Mouse (Mus musculus) erythroblast, embryonic 14.5 days (primary cell): ENCODE measurements around the gene Smim24. TPM values are rescaled to one million over a fixed set of nuclear protein-coding genes. Genes with fewer than 3 reads are reported as not detected.

Experiments
- H3K27me3 ChIP-seq: 2 replicates; pipeline ENCODE4 v1.6.1; 2012; ENCODE audit warnings: inconsistent platforms; ENCODE audit not compliant: control insufficient read depth
- H3K36me3 ChIP-seq: 2 replicates; pipeline ENCODE4 v1.6.1; 2012; ENCODE audit warnings: mild to moderate bottlenecking, inconsistent platforms; ENCODE audit not compliant: control insufficient read depth
- H3K4me1 ChIP-seq: 2 replicates; pipeline ENCODE4 v1.6.1; 2012; ENCODE audit warnings: inconsistent platforms; ENCODE audit not compliant: control insufficient read depth
- H3K4me3 ChIP-seq: replicated peaks from 2 replicates; pipeline ENCODE3; 2012; ENCODE audit warnings: moderate library complexity, mild to moderate bottlenecking, inconsistent platforms
- H3K9me3 ChIP-seq: 2 replicates; pipeline ENCODE4 v1.6.1; 2012; ENCODE audit warnings: low read length, inconsistent platforms, mixed read lengths; ENCODE audit not compliant: control insufficient read depth
- GATA1 ChIP-seq: IDR thresholded peaks from 2 replicates; pipeline ENCODE4 v1.6.1; 2012; ENCODE audit warnings: low read length, inconsistent platforms, mixed read lengths
- TAL1 ChIP-seq: IDR thresholded peaks from 3 replicates; pipeline ENCODE4 v1.6.1; 2012; ENCODE audit warnings: low read length, inconsistent platforms, mixed read lengths
- polyA plus RNA-seq: library from polyadenylated mRNA; stranded (reverse); fragments of >175 nt; gene quantifications from 2 replicates; pipeline ENCODE4 v1.2.3, GENCODE M21; 2012

The Smim24 gene
- polyA plus RNA-seq, 1 experiment, result not detected

- no peak for TF ChIP-seq GATA1
- TF ChIP-seq TAL1, result no peak
- Histone ChIP-seq H3K36me3 (peaks cover 48% of the 10 kb centered on the region), H3K4me3 (peak overlapping the region; percentile 73), H3K27me3 (no peaks in the 10 kb centered on the region), H3K9me3 (no peaks in the 10 kb centered on the region), H3K4me1 (peaks cover 71% of the 10 kb centered on the region)
These were observed 7.1 kb upstream of the Smim24 start for GRCm38 (mm10) chr10:81385603-81386306.

DNA sequence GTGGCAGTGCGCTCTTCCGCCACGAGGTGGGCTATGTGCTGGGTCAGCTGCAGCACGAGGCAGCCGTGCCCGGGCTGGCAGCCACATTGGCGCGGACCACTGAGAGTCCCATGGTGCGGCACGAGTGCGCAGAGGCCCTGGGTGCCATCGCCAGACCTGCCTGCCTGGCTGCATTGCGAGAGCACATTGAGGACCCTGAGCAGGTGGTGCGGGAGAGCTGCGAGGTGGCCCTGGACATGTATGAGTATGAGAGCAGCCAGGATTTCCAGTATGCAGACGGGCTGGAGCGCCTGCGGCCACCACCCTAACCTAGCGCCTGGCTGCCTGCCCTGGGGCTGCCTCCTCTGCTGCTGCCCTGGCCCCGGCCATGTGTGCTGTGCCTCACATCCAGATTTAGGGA lies 5.1 kb upstream of the Smim24 start:
- Histone ChIP-seq H3K4me3 (no peak overlapping the region), H3K9me3 (no peaks in the 10 kb centered on the region), H3K4me1 (peaks cover 61% of the 10 kb centered on the region), H3K36me3 (peaks cover 51% of the 10 kb centered on the region), H3K27me3 (no peaks in the 10 kb centered on the region)
- TF ChIP-seq GATA1 (no peak), TAL1 (no peak)

DNA sequence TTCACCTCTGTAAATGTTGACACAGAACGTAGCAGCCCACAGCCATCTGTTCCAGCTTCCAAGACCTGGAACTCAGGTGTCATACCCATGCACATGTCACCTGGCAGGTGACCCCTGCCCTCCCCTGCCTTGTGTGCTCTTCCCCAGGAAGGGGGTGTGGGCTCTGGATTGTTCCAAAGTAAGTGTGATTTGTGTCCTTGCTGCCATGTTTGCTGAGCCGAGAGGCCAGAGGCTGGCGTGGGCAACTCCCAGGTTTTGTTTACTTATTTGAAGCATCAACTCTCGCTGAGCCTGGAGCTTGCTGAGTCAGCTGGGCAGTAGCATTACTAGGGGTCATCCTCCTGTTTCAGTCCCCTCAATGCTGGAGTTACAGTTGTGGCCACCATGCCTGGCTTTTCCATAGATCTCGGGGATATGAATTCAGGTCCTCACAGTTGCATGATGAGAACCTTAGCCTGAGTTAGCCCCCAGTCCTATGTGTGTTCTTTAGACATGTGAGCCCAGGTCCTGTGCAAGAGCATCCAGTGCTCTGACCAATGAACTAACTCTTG lies 4.3 kb upstream of the Smim24 start, which contains the start of gene Gm48552:
Gene Gm48552, plus strand, starts transcription at position 501 of the 551 bp plus-strand sequence.
- no peak for TF ChIP-seq GATA1
- TF ChIP-seq TAL1, result no peak
- no peaks in the 10 kb centered on the region for H3K27me3 ChIP-seq
- H3K36me3 ChIP-seq, result peaks cover 51% of the 10 kb centered on the region
- H3K4me3 ChIP-seq, result no peak within 1 kb of the TSS
- H3K9me3 ChIP-seq, result no peaks in the 10 kb centered on the region
- peaks cover 61% of the 10 kb centered on the region for H3K4me1 ChIP-seq

DNA sequence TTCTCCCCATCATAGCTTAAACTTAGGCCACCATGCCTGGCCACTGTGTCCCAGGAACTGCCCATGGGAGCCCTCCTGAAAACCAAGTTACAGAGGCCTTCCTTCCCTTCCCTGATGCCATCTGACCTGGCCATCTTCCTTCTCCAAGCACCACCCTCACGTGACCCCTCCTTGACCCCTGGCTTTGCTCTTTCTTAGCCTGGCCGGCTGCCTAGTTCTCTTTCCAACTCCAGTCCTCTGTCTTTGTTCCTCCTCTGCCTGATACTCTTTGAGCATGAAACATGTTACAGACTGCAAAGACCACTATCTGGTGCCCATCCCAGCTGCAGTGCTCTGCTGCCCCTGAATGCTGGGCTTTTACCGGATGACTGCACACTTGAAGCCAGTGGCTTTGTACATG lies 3.5 kb upstream of the Smim24 start:
- peaks cover 64% of the 10 kb centered on the region for H3K4me1 ChIP-seq
- no peak for TF ChIP-seq TAL1
- TF ChIP-seq GATA1, result no peak

DNA sequence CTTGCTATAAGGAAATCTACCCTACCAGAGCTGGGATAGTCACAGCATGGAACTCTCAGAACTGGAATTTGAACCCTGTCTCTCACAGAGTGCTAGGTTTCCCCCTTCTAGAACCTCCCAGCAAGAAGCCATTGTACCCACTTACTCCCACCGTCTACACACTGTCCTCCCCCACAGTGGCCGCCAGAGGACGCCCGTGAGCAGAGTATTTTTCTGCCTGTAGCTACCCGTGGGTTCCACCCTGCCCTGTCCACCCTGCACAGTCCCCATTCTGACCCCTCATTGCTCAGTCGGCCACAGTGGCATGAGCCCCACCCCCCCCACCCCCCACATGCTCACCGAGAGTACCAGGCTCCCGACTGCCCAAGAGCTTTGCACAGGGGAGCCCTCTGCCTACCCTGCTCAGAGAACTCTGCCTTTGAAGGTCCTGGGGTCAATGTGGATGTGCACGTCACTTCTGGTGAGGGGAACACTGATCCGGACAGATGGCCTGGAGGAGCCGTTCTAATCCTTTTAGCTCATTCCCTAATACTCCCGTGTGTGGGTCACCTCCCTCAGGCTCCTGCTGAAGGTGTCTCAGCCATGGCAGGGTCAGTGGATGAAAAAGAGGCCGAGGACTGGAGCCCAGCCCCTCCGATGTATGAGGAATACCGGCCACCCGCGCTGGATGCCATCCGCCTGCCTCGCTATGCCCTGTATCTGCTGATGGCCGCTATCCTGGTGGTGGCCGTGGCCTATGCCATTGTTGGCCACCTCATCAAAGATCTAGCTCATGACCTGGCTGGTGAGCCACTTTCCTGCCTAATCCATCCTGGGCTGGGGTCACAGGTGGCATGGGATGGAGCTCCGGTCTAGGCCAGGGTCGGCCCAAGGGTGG lies 2.8 kb upstream of the Smim24 start:
- Histone ChIP-seq H3K36me3 (peaks cover 51% of the 10 kb centered on the region), H3K4me3 (no peak overlapping the region), H3K9me3 (no peaks in the 10 kb centered on the region), H3K4me1 (peaks cover 58% of the 10 kb centered on the region), H3K27me3 (no peaks in the 10 kb centered on the region; the same call in none of the 2 replicates)
- TF ChIP-seq GATA1 (no peak), TAL1 (no peak)

More for the DNA sequence above, 3.5 kb upstream of the Smim24 start:
- peaks cover 51% of the 10 kb centered on the region for H3K36me3 ChIP-seq
- no peaks in the 10 kb centered on the region for H3K9me3 ChIP-seq
- H3K27me3 ChIP-seq, result no peaks in the 10 kb centered on the region; the same call in none of the 2 replicates
- H3K4me3 ChIP-seq, result no peak overlapping the region

DNA sequence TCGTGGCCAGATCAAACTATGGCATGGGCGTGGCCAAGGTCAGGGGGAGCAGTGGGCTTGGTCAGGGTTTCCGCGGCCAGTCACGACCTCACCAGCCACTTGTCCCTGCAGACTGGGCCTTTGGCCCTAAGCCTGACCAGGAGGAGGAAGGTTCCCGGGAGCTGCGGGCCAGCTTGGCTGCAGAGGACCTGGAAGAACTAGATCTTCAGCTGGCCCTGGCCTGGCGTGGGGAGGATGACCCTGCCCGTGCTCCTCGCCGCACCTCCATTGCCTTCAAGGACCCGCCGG lies 2.2 kb upstream of the Smim24 start:
- H3K27me3 ChIP-seq, result no peaks in the 10 kb centered on the region; the same call in none of the 2 replicates
- TF ChIP-seq GATA1 (no peak), TAL1 (no peak)
- H3K9me3 ChIP-seq, result no peaks in the 10 kb centered on the region
- H3K4me3 ChIP-seq, result no peak overlapping the region
- H3K36me3 ChIP-seq, result peaks cover 50% of the 10 kb centered on the region
- H3K4me1 ChIP-seq, result peaks cover 52% of the 10 kb centered on the region

GRCm38 (mm10) chr10:81392270-81392669 lies 581 bp upstream of the Smim24 start:
- H3K27me3 ChIP-seq, result no peaks in the 10 kb centered on the region; the same call in none of the 2 replicates
- H3K9me3 ChIP-seq, result no peaks in the 10 kb centered on the region
- TF ChIP-seq GATA1, result no peak
- peaks cover 36% of the 10 kb centered on the region for H3K36me3 ChIP-seq
- peaks cover 43% of the 10 kb centered on the region for H3K4me1 ChIP-seq
- H3K4me3 ChIP-seq, result no peak overlapping the region

DNA sequence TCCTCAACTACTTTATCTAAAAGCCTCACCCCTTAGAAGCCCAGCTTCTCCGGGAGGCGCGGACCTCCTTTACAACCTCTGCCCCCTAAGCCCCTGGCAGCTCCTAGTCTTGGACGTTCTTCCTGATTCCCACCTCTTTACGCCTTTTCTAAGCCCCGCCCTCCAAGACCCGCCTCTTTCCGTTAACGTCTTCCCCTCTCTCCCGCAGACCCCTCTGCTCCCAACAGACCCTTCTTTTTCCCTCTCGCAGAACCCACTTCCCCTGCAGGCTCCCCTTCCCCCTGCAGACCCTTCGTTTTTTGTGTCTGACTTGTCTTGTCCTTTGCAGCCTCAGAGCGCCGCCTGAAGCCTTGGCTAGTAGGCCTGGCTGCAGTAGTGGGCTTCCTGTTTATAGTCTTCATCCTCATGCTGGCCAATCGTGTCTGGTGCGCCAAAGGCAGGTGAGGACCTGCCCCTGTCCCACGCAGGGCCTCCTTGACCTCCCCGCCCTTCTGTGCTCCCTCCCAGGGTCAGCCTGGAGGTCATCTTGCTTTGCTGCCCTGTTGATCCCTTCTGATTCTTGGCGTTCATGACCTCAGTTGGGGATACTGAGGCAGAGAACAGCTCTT lies 709 bp downstream of the Smim24 start:
- no peak for TF ChIP-seq TAL1
- no peak for TF ChIP-seq GATA1
- no peaks in the 10 kb centered on the region; the same call in none of the 2 replicates for H3K27me3 ChIP-seq
- peaks cover 23% of the 10 kb centered on the region for H3K36me3 ChIP-seq
- H3K9me3 ChIP-seq, result no peaks in the 10 kb centered on the region
- peaks cover 35% of the 10 kb centered on the region for H3K4me1 ChIP-seq
- peak overlapping the region; percentile 25 for H3K4me3 ChIP-seq

GRCm38 (mm10) chr10:81395127-81395526 lies 2.3 kb downstream of the Smim24 start:
- peaks cover 11% of the 10 kb centered on the region for H3K36me3 ChIP-seq
- H3K27me3 ChIP-seq, result no peaks in the 10 kb centered on the region; the same call in none of the 2 replicates
- TF ChIP-seq TAL1 (no peak), GATA1 (no peak)

More at GRCm38 (mm10) chr10:81395127-81395526, 2.3 kb downstream of the Smim24 start:
- Histone ChIP-seq H3K9me3 (no peaks in the 10 kb centered on the region), H3K4me3 (no peak overlapping the region), H3K4me1 (peaks cover 25% of the 10 kb centered on the region)
